In the genomic region with DNA sequence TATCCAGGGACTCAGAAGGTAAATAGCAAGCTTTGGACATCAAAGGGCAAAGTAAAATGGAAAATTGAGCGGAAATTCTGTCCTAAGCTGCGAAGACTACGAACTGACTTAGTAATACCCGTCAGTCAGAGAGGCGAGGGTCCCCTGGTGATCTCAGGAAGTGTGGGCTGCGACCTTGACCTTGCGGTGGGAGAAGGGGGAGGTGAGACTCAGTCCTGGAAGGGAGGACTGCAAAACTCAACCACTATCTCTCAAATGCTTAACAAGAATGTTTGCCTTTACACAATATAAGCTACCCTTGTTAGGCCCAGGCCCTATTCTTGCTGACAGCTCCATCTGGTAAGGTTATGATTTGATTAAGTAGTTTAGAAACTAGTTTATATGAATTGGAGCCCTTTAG, we compare ENCODE assay signal across 21 mouse cellular contexts.
DNase-seq lines count a peak whose midpoint lies in the region; ATAC-seq and TF ChIP-seq lines count a peak whose summit lies in the region.
"Had no signal": no experiment of that assay in that cellular context is flagged by ENCODE, and none has a peak within 500 bp of the region (broad histone marks: within the 10 kb centered on the region; RNA-seq: fewer than 3 reads in every experiment).

No protein-coding gene starts in this region.

- intact Hi-C loops in heart, adult 2 months (cut with DNase I): no loop called here
- intact Hi-C loops in gastrocnemius, adult 2 months (cut with DNase I): no loop called here

- no peak overlapping the region for H3K4me2 ChIP-seq in neural tube, embryonic 11.5 days (ENCODE audit: low read depth)
- H3K4me2 ChIP-seq in neural tube, embryonic 15.5 days: no peak overlapping the region
- H3K4me2 ChIP-seq in kidney, embryonic 15.5 days: no peak overlapping the region
- H3K4me2 ChIP-seq: embryonic facial prominence, embryonic 15.5 days; heart, embryonic 15.5 days had no signal

- no peak for DNase-seq in heart, embryonic 10.5 days (ENCODE audit: low spot score)
- DNase-seq in heart, adult 2 months: no peak
- DNase-seq in neural tube, embryonic 11.5 days (ENCODE audit: low spot score): peak; percentile 23
- peak; percentile 36 for DNase-seq in forelimb bud, embryonic 11.5 days (ENCODE audit: low read depth, low spot score)
- DNase-seq in layer of hippocampus, postnatal 14 days (ENCODE audit: low spot score in 2 of 2): no peak
- no peak for DNase-seq in gastrocnemius, adult 2 months
- DNase-seq: cerebellum, adult 2 months; gastrocnemius, postnatal 14 days; heart, adult 18-20 months; heart, postnatal 4 days; liver; lung, postnatal 14 days; retina, postnatal 1 day; thymus, postnatal 25 days had no signal

- no peaks in the 10 kb centered on the region for H3K36me3 ChIP-seq in heart, embryonic 10.5 days
- H3K36me3 ChIP-seq in heart, adult 2 months (ENCODE audit: control insufficient read depth, insufficient read depth, low read length): no peaks in the 10 kb centered on the region
- no peaks in the 10 kb centered on the region for H3K36me3 ChIP-seq in neural tube, embryonic 11.5 days (ENCODE audit: control insufficient read depth, insufficient read depth, low read length)
- no peaks in the 10 kb centered on the region for H3K36me3 ChIP-seq in neural tube, embryonic 15.5 days
- H3K36me3 ChIP-seq in kidney, embryonic 15.5 days: no peaks in the 10 kb centered on the region
- H3K36me3 ChIP-seq: embryonic facial prominence, embryonic 15.5 days; G1E; heart, embryonic 15.5 days had no signal

- peaks cover 9% of the 10 kb centered on the region for H3K4me1 ChIP-seq in heart, embryonic 10.5 days
- no peaks in the 10 kb centered on the region for H3K4me1 ChIP-seq in heart, adult 2 months (ENCODE audit: control insufficient read depth, insufficient read depth, low read length)
- no peaks in the 10 kb centered on the region for H3K4me1 ChIP-seq in neural tube, embryonic 11.5 days (ENCODE audit: control insufficient read depth, insufficient read depth, low read length)
- no peaks in the 10 kb centered on the region for H3K4me1 ChIP-seq in neural tube, embryonic 15.5 days
- no peaks in the 10 kb centered on the region for H3K4me1 ChIP-seq in kidney, embryonic 15.5 days
- H3K4me1 ChIP-seq: embryonic facial prominence, embryonic 15.5 days; megakaryocyte, embryonic 14.5 days had no signal

- H3K9me3 ChIP-seq in heart, embryonic 10.5 days: no peaks in the 10 kb centered on the region
- H3K9me3 ChIP-seq in neural tube, embryonic 11.5 days (ENCODE audit: control insufficient read depth, low read length): no peaks in the 10 kb centered on the region
- H3K9me3 ChIP-seq in neural tube, embryonic 15.5 days (replicated peaks): no peaks in the 10 kb centered on the region
- no peaks in the 10 kb centered on the region for H3K9me3 ChIP-seq in kidney, embryonic 15.5 days (replicated peaks)
- H3K9me3 ChIP-seq: embryonic facial prominence, embryonic 15.5 days; G1E; heart, embryonic 15.5 days had no signal

- 30% methylated on average over 7 of the region's 7 CpGs for whole genome bisulfite sequencing in heart, embryonic 10.5 days
- WGBS in heart, adult 2 months: 54% methylated on average over 7 of the region's 7 CpGs
- WGBS in neural tube, embryonic 11.5 days: 48% methylated on average over 7 of the region's 7 CpGs
- WGBS in neural tube, embryonic 15.5 days: 65% methylated on average over 7 of the region's 7 CpGs
- 49% methylated on average over 7 of the region's 7 CpGs for WGBS in kidney, embryonic 15.5 days

- no peak overlapping the region for H3K9ac ChIP-seq in heart, adult 2 months (ENCODE audit: low read depth, low read length)
- H3K9ac ChIP-seq in neural tube, embryonic 11.5 days (ENCODE audit: low read length): no peak overlapping the region
- no peak overlapping the region for H3K9ac ChIP-seq in neural tube, embryonic 15.5 days (replicated peaks)
- H3K9ac ChIP-seq in kidney, embryonic 15.5 days: no peak overlapping the region
- H3K9ac ChIP-seq: embryonic facial prominence, embryonic 15.5 days; heart, embryonic 15.5 days had no signal

- no peak for TF ChIP-seq CTCF in heart, adult 2 months (IDR thresholded peaks at IDR 0.05)
- no peak for TF ChIP-seq CTCF in gastrocnemius, adult 2 months (IDR thresholded peaks at IDR 0.05)

- H3K27me3 ChIP-seq in heart, embryonic 10.5 days (ENCODE audit: insufficient read depth, poor library complexity, severe bottlenecking): no peaks in the 10 kb centered on the region
- no peaks in the 10 kb centered on the region for H3K27me3 ChIP-seq in heart, adult 2 months (ENCODE audit: control insufficient read depth, insufficient read depth, low read length)
- no peaks in the 10 kb centered on the region for H3K27me3 ChIP-seq in neural tube, embryonic 11.5 days (ENCODE audit: control insufficient read depth, insufficient read depth, low read length)
- H3K27me3 ChIP-seq in neural tube, embryonic 15.5 days (replicated peaks): no peaks in the 10 kb centered on the region
- H3K27me3 ChIP-seq in kidney, embryonic 15.5 days: no peaks in the 10 kb centered on the region
- H3K27me3 ChIP-seq: embryonic facial prominence, embryonic 15.5 days; heart, embryonic 15.5 days; megakaryocyte, embryonic 14.5 days had no signal

- H3K4me3 ChIP-seq in heart, embryonic 10.5 days: no peak overlapping the region
- no peak overlapping the region for H3K4me3 ChIP-seq in heart, adult 2 months
- no peak overlapping the region for H3K4me3 ChIP-seq in neural tube, embryonic 11.5 days (ENCODE audit: low read depth, low read length)
- no peak overlapping the region for H3K4me3 ChIP-seq in neural tube, embryonic 15.5 days (replicated peaks)
- no peak overlapping the region for H3K4me3 ChIP-seq in gastrocnemius, adult 2 months
- no peak overlapping the region for H3K4me3 ChIP-seq in kidney, embryonic 15.5 days (replicated peaks)
- H3K4me3 ChIP-seq: embryonic facial prominence, embryonic 15.5 days; heart, embryonic 15.5 days; megakaryocyte, embryonic 14.5 days had no signal

- H3K79me2 ChIP-seq in heart, adult 2 months (replicated peaks; ENCODE audit: control insufficient read depth, insufficient read depth, low read length): no peaks in the 10 kb centered on the region

- 0 out of 2 replicates have a peak overlapping the region, but pooled peaks have one; percentile 42 for H3K27ac ChIP-seq in heart, embryonic 10.5 days
- no peak overlapping the region for H3K27ac ChIP-seq in heart, adult 2 months
- no peak overlapping the region for H3K27ac ChIP-seq in neural tube, embryonic 11.5 days (ENCODE audit: low read depth, low read length)
- H3K27ac ChIP-seq in neural tube, embryonic 15.5 days (replicated peaks): no peak overlapping the region
- no peak overlapping the region for H3K27ac ChIP-seq in gastrocnemius, adult 2 months
- H3K27ac ChIP-seq in kidney, embryonic 15.5 days: no peak overlapping the region
- H3K27ac ChIP-seq: embryonic facial prominence, embryonic 15.5 days; heart, embryonic 15.5 days had no signal

- ATAC-seq in neural tube, embryonic 11.5 days (ENCODE audit: insufficient read depth, low FRiP score, low TSS enrichment): no peak
- ATAC-seq in neural tube, embryonic 15.5 days (ENCODE audit: low FRiP score): no peak
- ATAC-seq in kidney, embryonic 15.5 days (replicated peaks; ENCODE audit: low FRiP score): no peak
- ATAC-seq: forebrain, embryonic 16.5 days had no signal

- TF ChIP-seq EP300 in heart, adult 2 months (IDR thresholded peaks at IDR 0.05; ENCODE audit: insufficient read depth, low read depth, low read length): no peak

- no peak for TF ChIP-seq POLR2A in heart, adult 2 months (IDR thresholded peaks at IDR 0.05; ENCODE audit: insufficient read depth, low read depth, low read length)

Comparison
In these comparisons a context has a peak if more than half of its experiments do, and no peak if none do; other contexts are left out.
1. DNase-seq: peak in neural tube, embryonic 11.5 days (single experiment) and forelimb bud, embryonic 11.5 days (single experiment); none in heart, embryonic 10.5 days (single experiment), heart, adult 2 months (0 of 2), layer of hippocampus, postnatal 14 days (0 of 2) and gastrocnemius, adult 2 months (single experiment).